Mouse (Mus musculus) lung, embryonic 16.5 days (tissue): Measurements from ENCODE around the gene Atp8a2. TPM values are rescaled to one million over a fixed set of nuclear protein-coding genes. Genes with fewer than 3 reads are reported as not detected.
"Not testable (repeated sequence)": the region's sequence is repeated elsewhere in the genome, so short reads cannot be mapped to it uniquely, and the experiment has no call there.

Experiments used
- ATAC-seq: fragments of 200-750 bp; cut with Nextera tagmentation; 2 replicates; pipeline ENCODE4 v1.8.0; 2017; ENCODE audit warnings: low read depth, mild to moderate bottlenecking, moderate library complexity
- H3K27ac ChIP-seq: fragments of 300-500 bp; sonication (generic); 2 replicates; pipeline ENCODE4 v1.5.1; 2014; ENCODE audit warnings: mild to moderate bottlenecking, control low read depth, low read length
- H3K27me3 ChIP-seq: fragments of 300-500 bp; sonication (generic); 2 replicates; pipeline ENCODE4 v1.6.1; 2014; ENCODE audit warnings: low read depth, low read length, mixed read lengths; ENCODE audit not compliant: control insufficient read depth, insufficient read depth
- H3K36me3 ChIP-seq: fragments of 300-500 bp; sonication (generic); 2 replicates; pipeline ENCODE4 v1.6.1; 2014; ENCODE audit warnings: low read length; ENCODE audit not compliant: control insufficient read depth, insufficient read depth
- H3K4me1 ChIP-seq: fragments of 300-500 bp; sonication (generic); replicated peaks from 2 replicates; pipeline ENCODE4 v1.6.1; 2014; ENCODE audit warnings: low read length, mixed read lengths; ENCODE audit not compliant: control insufficient read depth, insufficient read depth
- H3K4me2 ChIP-seq: fragments of 300-500 bp; sonication (generic); 2 replicates; pipeline ENCODE4 v1.6.1; 2014; ENCODE audit warnings: low read depth, low read length, control low read depth
- H3K4me3 ChIP-seq: fragments of 300-500 bp; sonication (generic); 2 replicates; pipeline ENCODE4 v1.5.1; 2014; ENCODE audit warnings: mild to moderate bottlenecking, low read length, control low read depth
- H3K9ac ChIP-seq: fragments of 300-500 bp; sonication (generic); 2 replicates; pipeline ENCODE4 v1.6.1; 2014; ENCODE audit warnings: low read length, control low read depth
- H3K9me3 ChIP-seq: fragments of 300-500 bp; sonication (generic); 2 replicates; pipeline ENCODE4 v1.6.1; 2016; ENCODE audit warnings: low read length; ENCODE audit not compliant: control insufficient read depth
- WGBS: fragments of 180-500 bp; shearing (Covaris S2); extraction: QIAGEN DNeasy Blood & Tissue Kit; methylation state at CpG from one replicate; pipeline ENCODE4 v1.1.7; 2014; 5-methylcytosine and 5-hydroxymethylcytosine counted together
- polyA plus RNA-seq: library from polyadenylated mRNA; unstranded; fragments of >200 nt; fragmentation: Nextera tagmentation; extraction: Ambion mirVana; gene quantifications from 2 replicates; pipeline ENCODE4 v1.2.1, GENCODE M21; 2015

The Atp8a2 gene
- polyA plus RNA-seq, 1 experiment from 2014 or later: 0.88 TPM

DNA sequence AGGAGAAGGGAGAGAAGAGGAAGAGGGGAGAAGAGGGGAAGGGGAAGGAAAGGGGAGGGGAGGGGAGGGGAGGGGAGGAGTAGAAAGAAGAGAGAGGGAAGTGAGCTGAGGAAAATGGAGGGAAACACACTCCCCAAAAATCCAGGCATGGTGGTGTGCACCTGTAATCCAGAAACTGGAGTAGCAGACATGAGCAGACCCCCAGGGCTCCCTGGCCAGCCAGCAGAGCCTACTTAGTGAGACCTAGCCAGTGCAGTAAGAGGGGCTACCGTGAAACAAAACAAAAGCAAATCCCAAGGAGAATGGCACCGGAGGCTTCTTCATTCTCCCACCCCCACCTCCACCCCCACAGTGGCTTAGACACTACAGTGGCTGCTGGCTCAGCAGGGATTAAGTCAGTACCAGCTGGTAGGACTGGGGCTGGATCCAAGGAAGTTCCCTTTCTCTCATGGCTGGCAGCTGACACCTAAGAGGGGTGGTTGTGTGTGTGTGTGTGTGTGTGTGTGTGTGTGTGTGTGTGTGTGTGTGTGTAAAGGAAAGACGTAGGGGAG, 359.2 kb downstream of the Atp8a2 start:
- H3K9me3 ChIP-seq, H3K9ac ChIP-seq, H3K36me3 ChIP-seq, H3K4me2 ChIP-seq, H3K27me3 ChIP-seq, H3K4me3 ChIP-seq, H3K27ac ChIP-seq: not testable (repeated sequence)
- 0 out of 2 replicates have a peak, but pooled peaks have one; percentile 34 for ATAC-seq
- H3K4me1 ChIP-seq: peaks cover 12% of the 10 kb centered on the region
- no CpG with 5 or more reads among the region's 3 CpGs for WGBS

DNA sequence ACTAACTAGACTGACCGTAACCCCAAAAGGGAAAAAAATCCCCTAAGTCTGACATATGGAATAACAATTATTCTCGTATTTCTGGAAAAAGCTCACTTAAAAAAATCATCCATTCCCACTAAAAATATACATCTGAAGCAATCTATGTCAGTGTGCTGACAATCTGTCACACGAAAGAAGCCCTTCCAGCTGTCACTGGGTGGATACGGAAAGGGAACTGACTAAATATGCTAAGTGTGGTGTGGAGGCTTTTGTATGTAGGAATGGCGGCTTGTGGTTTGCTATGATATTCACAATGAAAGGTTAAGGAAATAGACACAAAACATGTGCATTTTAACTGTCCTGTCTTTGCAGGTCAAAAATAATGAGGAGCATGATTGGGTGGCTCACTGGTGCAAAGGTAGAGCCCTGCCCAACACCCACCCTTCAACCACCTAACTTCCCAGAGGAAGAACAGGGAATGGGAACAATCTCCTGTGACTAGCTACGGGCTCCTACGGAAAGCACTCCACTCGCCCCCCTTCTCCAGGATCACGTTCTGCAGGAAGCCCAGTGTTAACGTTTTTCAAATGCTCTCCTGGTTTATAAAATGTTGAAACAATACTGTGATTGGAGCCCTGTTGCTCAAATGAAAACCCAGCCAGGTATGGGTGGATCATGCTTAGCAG, 360.0 kb downstream of the Atp8a2 start:
- no peaks in the 10 kb centered on the region for H3K9me3 ChIP-seq
- H3K9ac ChIP-seq: no peak overlapping the region
- no peak overlapping the region for H3K4me2 ChIP-seq
- H3K27me3 ChIP-seq: no peaks in the 10 kb centered on the region
- no peaks in the 10 kb centered on the region for H3K36me3 ChIP-seq
- peak; percentile 48; the same call in 1 of the 2 replicates for ATAC-seq
- peaks cover 12% of the 10 kb centered on the region for H3K4me1 ChIP-seq
- no peak overlapping the region for H3K27ac ChIP-seq
- 39% methylated on average over 10 of the region's 10 CpGs for WGBS
- no peak overlapping the region for H3K4me3 ChIP-seq

DNA sequence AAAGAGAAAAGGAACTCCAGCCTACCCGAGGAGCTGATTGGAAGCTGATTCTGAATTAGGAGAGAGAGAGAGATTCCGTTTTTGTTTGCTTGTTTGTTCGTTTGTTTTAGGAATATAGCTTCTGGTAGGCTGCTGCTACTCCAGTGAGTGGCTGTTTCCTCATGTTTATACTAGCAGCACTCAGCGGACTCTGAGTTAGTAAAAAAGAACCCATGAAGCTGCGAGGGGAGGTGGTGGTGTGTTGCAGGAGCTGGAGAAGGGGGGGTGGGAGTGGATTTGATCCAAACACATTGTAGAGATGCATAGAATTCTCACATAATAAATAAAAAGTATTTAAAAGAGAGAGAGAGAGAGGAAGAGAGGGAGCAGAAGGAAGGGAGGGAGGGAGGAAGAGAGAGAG, 367.4 kb downstream of the Atp8a2 start:
- Histone ChIP-seq H3K27me3 (no peaks in the 10 kb centered on the region), H3K4me1 (peaks cover 15% of the 10 kb centered on the region), H3K9ac (no peak overlapping the region), H3K27ac (no peak overlapping the region), H3K4me3 (no peak overlapping the region), H3K4me2 (no peak overlapping the region), H3K36me3 (no peaks in the 10 kb centered on the region), H3K9me3 (no peaks in the 10 kb centered on the region)
- ATAC-seq: peak; percentile 38; the same call in 1 of the 2 replicates
- WGBS: 33% methylated on average over 5 of the region's 5 CpGs

DNA sequence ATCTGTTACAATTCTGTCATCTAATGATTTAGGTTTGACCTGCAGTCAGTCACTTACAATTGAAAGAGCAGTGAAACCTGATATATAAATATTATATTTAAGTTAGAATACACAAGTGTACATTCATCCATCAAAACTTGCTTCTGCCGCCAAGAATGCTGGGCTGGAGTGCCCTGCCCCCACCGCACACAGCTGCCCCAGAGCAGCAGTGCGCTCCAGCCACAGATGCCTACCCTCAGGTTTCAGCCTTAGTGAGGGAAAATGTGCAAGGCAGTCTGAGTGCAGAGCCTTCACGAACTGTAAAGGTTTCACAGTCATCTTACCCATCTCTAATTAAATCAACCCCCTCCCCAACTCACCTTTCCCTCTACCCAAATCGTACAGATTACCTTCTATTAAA, 369.6 kb downstream of the Atp8a2 start:
- H3K27ac ChIP-seq: no peak overlapping the region
- H3K4me1 ChIP-seq: peaks cover 15% of the 10 kb centered on the region
- WGBS: 31% methylated on average over 5 of the region's 5 CpGs
- no peaks in the 10 kb centered on the region for H3K27me3 ChIP-seq
- H3K4me2 ChIP-seq: no peak overlapping the region
- H3K36me3 ChIP-seq: no peaks in the 10 kb centered on the region
- no peak overlapping the region for H3K4me3 ChIP-seq
- no peak for ATAC-seq
- H3K9me3 ChIP-seq: no peaks in the 10 kb centered on the region
- H3K9ac ChIP-seq: no peak overlapping the region

DNA sequence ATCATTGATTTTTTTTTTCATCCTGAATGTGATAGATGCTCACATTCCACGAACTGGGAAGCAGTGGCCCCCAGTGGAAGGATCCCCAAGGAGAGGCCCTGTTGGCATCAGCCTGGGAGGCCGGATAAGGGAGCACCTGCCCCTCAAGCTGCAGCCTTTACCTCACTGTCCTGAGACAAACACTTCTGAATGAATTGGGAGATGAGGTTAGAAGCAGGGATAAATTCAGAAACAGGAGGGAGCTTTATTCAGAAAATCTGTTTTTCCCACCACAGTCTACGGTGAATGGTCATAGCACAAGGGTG, 376.9 kb downstream of the Atp8a2 start:
- ATAC-seq: no peak
- WGBS: 61% methylated on average over 3 of the region's 3 CpGs

DNA sequence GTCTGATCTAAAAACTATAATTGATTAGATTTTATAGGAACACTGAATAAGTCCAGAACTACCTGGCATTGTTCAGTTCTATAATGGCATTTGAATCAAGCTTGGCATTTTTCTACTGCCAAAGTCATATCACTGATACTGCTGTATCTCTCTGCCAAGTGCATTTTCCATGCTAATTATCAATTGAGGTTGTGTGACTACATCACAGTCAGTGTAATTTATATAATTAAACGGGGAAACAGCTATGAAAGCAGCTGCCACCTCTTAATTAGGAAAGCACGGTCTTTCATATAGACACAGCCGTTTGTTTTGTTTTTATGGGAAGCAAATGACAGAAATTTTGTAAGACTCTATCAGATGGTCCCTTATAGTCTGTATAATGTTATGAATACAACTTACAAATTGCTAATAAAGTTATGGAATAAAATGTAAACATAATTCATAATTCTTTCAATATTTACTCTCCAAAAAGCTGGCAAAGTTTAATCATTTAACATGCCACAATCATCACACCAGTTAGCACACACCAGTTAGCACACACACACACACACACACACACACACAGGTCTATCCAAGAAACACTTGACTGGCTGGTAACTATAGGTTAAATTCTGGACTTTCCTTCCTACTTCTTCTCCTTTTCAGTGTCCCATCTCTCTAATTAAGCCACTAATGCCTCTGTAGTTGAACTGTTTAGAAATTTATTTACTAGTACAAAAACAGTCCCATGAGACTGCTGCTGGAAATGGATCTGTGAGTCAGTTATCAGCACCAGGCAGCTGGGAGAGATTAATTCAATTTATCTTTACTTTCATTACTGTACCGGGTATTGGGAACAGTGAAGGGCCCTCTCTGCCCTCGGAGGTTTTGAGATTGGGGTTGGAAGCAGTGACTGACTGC, 377.5 kb downstream of the Atp8a2 start:
- Histone ChIP-seq H3K4me3 (no peak overlapping the region), H3K27me3 (no peaks in the 10 kb centered on the region), H3K36me3 (no peaks in the 10 kb centered on the region), H3K4me1 (no peaks in the 10 kb centered on the region), H3K4me2 (no peak overlapping the region), H3K9me3 (peaks cover 4% of the 10 kb centered on the region), H3K27ac (no peak overlapping the region), H3K9ac (no peak overlapping the region)
- ATAC-seq: no peak
- 57% methylated on average over 5 of the region's 5 CpGs for WGBS

More for the DNA sequence above, 376.9 kb downstream of the Atp8a2 start:
- Histone ChIP-seq H3K4me1 (0 out of 2 replicates have a peak, but pooled peaks cover 4% of the 10 kb centered on the region), H3K9me3 (peaks cover 4% of the 10 kb centered on the region), H3K9ac (no peak overlapping the region), H3K4me3 (no peak overlapping the region), H3K27me3 (no peaks in the 10 kb centered on the region), H3K4me2 (no peak overlapping the region), H3K36me3 (no peaks in the 10 kb centered on the region), H3K27ac (no peak overlapping the region)

DNA sequence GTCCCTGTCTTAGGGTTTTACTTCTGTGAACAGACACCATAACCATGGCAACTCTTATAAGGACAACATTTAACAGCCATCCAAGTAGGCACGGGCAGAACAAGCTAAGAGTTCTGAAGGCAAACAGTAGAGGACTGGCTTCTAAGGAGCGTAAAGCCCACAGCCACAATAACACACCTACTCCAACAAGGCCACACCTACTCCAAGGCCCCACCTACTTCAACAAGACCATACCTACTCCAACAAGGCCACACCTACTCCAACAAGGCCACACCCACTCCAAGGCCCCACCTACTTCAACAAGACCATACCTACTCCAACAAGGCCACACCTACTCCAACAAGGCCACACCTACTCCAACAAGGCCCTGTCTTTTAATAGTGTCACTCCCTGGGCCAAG, 386.7 kb downstream of the Atp8a2 start:
- H3K27ac ChIP-seq, H3K9me3 ChIP-seq, ATAC-seq, H3K4me3 ChIP-seq, H3K4me2 ChIP-seq, H3K36me3 ChIP-seq, H3K27me3 ChIP-seq, H3K9ac ChIP-seq: not testable (repeated sequence)
- 67% methylated on average over 2 of the region's 2 CpGs for WGBS
- peaks cover 15% of the 10 kb centered on the region for H3K4me1 ChIP-seq

DNA sequence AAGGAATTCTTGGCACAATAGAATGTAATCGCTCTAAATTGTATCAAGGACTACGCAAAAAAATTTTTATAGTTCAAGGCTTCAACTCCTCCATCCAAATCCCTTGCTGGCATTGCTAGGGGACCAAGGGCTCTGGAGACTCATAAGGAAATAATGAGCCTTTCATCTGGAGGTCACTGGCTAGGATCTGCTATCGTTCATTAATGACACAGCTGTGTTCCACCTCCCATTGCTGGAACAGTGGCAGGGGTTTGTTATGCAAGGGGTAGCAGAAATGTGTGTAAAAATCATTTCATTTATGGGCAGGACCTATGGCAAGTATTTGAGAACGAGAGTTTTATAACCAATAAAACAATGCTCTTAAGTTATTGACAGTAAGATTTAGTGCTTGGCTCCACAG, 387.2 kb downstream of the Atp8a2 start:
- Histone ChIP-seq H3K4me1 (peaks cover 15% of the 10 kb centered on the region), H3K4me2 (no peak overlapping the region), H3K36me3 (no peaks in the 10 kb centered on the region), H3K27ac (no peak overlapping the region), H3K9me3 (no peaks in the 10 kb centered on the region), H3K4me3 (no peak overlapping the region), H3K9ac (no peak overlapping the region), H3K27me3 (no peaks in the 10 kb centered on the region)
- WGBS: 82% methylated on average over 4 of the region's 4 CpGs
- ATAC-seq: no peak
